Mouse (Mus musculus) adrenal gland, adult 2 months (tissue): ENCODE data around the gene Ankrd45. TPM values are rescaled to one million over a fixed set of nuclear protein-coding genes. Genes with fewer than 3 reads are reported as not detected.
A peak's percentile ranks its signal among the peaks of the same experiment; 100 is the strongest.
"Not testable (repeated sequence)": the region's sequence is repeated elsewhere in the genome, so short reads cannot be mapped to it uniquely, and the experiment has no call there.

Experiments used
- DNase-seq: peaks from one replicate; pipeline ENCODE4 v3.0.0; 2021
- long read RNA-seq: library from polyadenylated mRNA; stranded (forward); transcript quantifications from one replicate; pipeline ENCODE4 v2.0.0, GENCODE M21; 2021
- polyA plus RNA-seq: library from polyadenylated mRNA; depleted of rRNA; stranded (reverse); fragments of >200 nt; gene quantifications from 2 replicates; pipeline ENCODE4 v1.2.3, GENCODE M21; 2012; rRNA removed
- total RNA-seq, 2 experiments: library from RNA; stranded (reverse); gene quantifications; 2 replicates each; pipeline ENCODE4 v1.2.3; 2021

Gene Ankrd45
- total RNA-seq: 1 to 10 TPM; 4.4 to 8.3 TPM
- 0.37 and 0.58 TPM in 2 replicates for polyA plus RNA-seq
- long read RNA-seq, partial matches to known transcripts: 0 of 2 reads
- long read RNA-seq, other reads (novel, unspliced or antisense): 2 of 2 reads

GRCm38 (mm10) chr1:161142531-161143159 is at the start of gene Ankrd45:
Gene Ankrd45, plus strand, starts transcription at chr1:161142691.
- DNase-seq: peak; percentile 85

GRCm38 (mm10) chr1:161099721-161100405 is 42.6 kb upstream of the Ankrd45 start:
- no peak for DNase-seq

- DNase-seq: no peak
Observed at GRCm38 (mm10) chr1:161103842-161104241, 38.6 kb upstream of the Ankrd45 start.

GRCm38 (mm10) chr1:161109216-161109615 is 33.3 kb upstream of the Ankrd45 start:
- no peak for DNase-seq

- DNase-seq: no peak
Observed at GRCm38 (mm10) chr1:161114591-161114990, 27.9 kb upstream of the Ankrd45 start.

- no peak for DNase-seq
Observed at GRCm38 (mm10) chr1:161122661-161123418, 19.7 kb upstream of the Ankrd45 start.

- no peak for DNase-seq
Observed at GRCm38 (mm10) chr1:161126461-161126860, 16.0 kb upstream of the Ankrd45 start.

GRCm38 (mm10) chr1:161130726-161131664 is 11.5 kb upstream of the Ankrd45 start, which contains the start of gene Klhl20:
Gene Klhl20, minus strand, starts transcription at chr1:161131511.
- DNase-seq: peak; percentile 94

GRCm38 (mm10) chr1:161139496-161139895 is 3.0 kb upstream of the Ankrd45 start:
- no peak for DNase-seq

- peak; percentile 7 for DNase-seq
Observed at GRCm38 (mm10) chr1:161140026-161140762, 2.3 kb upstream of the Ankrd45 start.

- DNase-seq: no peak
Observed at GRCm38 (mm10) chr1:161143216-161143615, 725 bp downstream of the Ankrd45 start.

GRCm38 (mm10) chr1:161145611-161146010 is 3.1 kb downstream of the Ankrd45 start:
- not testable (repeated sequence) for DNase-seq

- DNase-seq: no peak
Observed at GRCm38 (mm10) chr1:161147888-161148287, 5.4 kb downstream of the Ankrd45 start.

GRCm38 (mm10) chr1:161151098-161151497 is 8.6 kb downstream of the Ankrd45 start:
- no peak for DNase-seq

GRCm38 (mm10) chr1:161156546-161156945 is 14.1 kb downstream of the Ankrd45 start:
- no peak for DNase-seq

GRCm38 (mm10) chr1:161159214-161159613 is 16.7 kb downstream of the Ankrd45 start, which contains the start of gene Tex50:
Gene Tex50, minus strand, starts transcription at chr1:161159314.
- no peak for DNase-seq

- DNase-seq: no peak
Observed at GRCm38 (mm10) chr1:161160266-161160665, 17.8 kb downstream of the Ankrd45 start.

GRCm38 (mm10) chr1:161170651-161171050 is 28.2 kb downstream of the Ankrd45 start:
- DNase-seq: peak; percentile 88

GRCm38 (mm10) chr1:161180674-161181073 is 38.2 kb downstream of the Ankrd45 start:
- DNase-seq: peak; percentile 30

- DNase-seq: no peak
Observed at GRCm38 (mm10) chr1:161182386-161182785, 39.9 kb downstream of the Ankrd45 start.

GRCm38 (mm10) chr1:161183677-161184076 is 41.2 kb downstream of the Ankrd45 start:
- peak; percentile 7 for DNase-seq
